Mouse (Mus musculus): Measurements from ENCODE around the gene Grm6. TPM values are rescaled to one million over a fixed set of nuclear protein-coding genes. Genes with fewer than 3 reads are reported as not detected.
A peak's percentile ranks its signal among the peaks of the same experiment; 100 is the strongest.

The Grm6 gene
- polyA plus RNA-seq, 1 experiment: 0.53 TPM

GRCm38 (mm10) chr11:50886231-50886932, 35.9 kb downstream of the Grm6 start:
- Histone ChIP-seq H3K27ac (ENCODE audit: insufficient read depth, low read depth, low read length) (no peak overlapping the region), H3K36me3 (ENCODE audit: control insufficient read depth, insufficient read depth, low read length) (no peaks in the 10 kb centered on the region), H3K4me3 (ENCODE audit: low read depth, low read length) (no peak overlapping the region), H3K27me3 (ENCODE audit: control insufficient read depth, insufficient read depth, low read length) (no peaks in the 10 kb centered on the region), H3K4me1 (ENCODE audit: control insufficient read depth, insufficient read depth, insufficient read length, low read length) (peaks cover 2% of the 10 kb centered on the region; the same call in 1 of the 2 replicates)
- 38% methylated on average over 8 of the region's 8 CpGs for WGBS
- TF ChIP-seq POLR2A (IDR thresholded peaks at IDR 0.05; ENCODE audit: low read depth, low read length) (no peak), CTCF (IDR thresholded peaks at IDR 0.05; ENCODE audit: extremely low read depth, insufficient read length, insufficient replicate concordance, low read depth, low read length) (no peak)

GRCm38 (mm10) chr11:50886933-50887293, 36.4 kb downstream of the Grm6 start:
- 17% methylated on average over 10 of the region's 10 CpGs for WGBS
- peak overlapping the region; percentile 49 for H3K4me3 ChIP-seq (ENCODE audit: low read depth, low read length)
- H3K36me3 ChIP-seq (ENCODE audit: control insufficient read depth, insufficient read depth, low read length): no peaks in the 10 kb centered on the region
- no peak overlapping the region for H3K27ac ChIP-seq (ENCODE audit: insufficient read depth, low read depth, low read length)
- no peaks in the 10 kb centered on the region for H3K27me3 ChIP-seq (ENCODE audit: control insufficient read depth, insufficient read depth, low read length)
- TF ChIP-seq CTCF (IDR thresholded peaks at IDR 0.05; ENCODE audit: extremely low read depth, insufficient read length, insufficient replicate concordance, low read depth, low read length) (no peak), POLR2A (IDR thresholded peaks at IDR 0.05; ENCODE audit: low read depth, low read length) (no peak)
- peaks cover 2% of the 10 kb centered on the region; the same call in 1 of the 2 replicates for H3K4me1 ChIP-seq (ENCODE audit: control insufficient read depth, insufficient read depth, insufficient read length, low read length)

DNA sequence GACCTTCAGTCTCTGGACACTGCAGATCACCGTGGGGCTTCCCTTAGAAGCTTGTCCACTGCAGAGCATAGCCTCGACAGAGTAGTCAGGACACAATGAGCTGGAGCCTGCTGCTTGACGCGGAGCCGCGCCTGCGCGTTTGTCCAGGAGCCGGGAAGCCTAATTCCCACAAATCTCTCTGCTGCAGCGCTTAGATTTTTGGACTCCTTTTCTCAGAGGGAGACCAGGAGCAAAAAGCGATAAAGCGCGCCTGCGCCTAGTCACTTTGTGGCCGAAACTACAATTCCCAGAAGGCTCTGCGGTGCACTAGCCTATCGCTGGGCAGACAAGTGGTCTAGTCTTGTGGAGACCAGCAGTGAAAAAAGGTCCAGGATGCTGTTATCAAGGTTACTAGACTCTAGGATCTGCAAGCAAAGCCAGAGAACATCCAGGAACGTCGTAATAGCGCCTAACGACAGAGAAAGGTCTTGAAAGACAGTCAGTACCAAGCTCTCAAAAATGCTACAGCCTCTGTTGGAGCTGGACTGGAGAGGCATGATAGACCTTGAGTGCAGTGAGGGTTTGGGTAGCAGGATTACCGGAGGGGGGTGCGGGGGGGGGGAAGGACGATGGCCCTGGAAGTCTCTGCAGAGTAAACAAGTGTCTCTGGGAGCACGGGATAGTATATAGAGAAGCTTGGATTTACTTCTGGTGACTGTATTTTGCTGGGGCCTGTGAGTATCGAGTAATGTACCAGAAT, 37.1 kb downstream of the Grm6 start, which contains the start of gene Zfp454:
Gene Zfp454, minus strand, starts transcription at position 262 of the 739 bp plus-strand sequence.
- Histone ChIP-seq H3K4me1 (ENCODE audit: control insufficient read depth, insufficient read depth, insufficient read length, low read length) (peaks cover 2% of the 10 kb centered on the region; the same call in 1 of the 2 replicates), H3K4me3 (ENCODE audit: low read depth, low read length) (peak within 1 kb of the TSS; percentile 49), H3K27me3 (ENCODE audit: control insufficient read depth, insufficient read depth, low read length) (no peaks in the 10 kb centered on the region), H3K27ac (ENCODE audit: insufficient read depth, low read depth, low read length) (no peak within 1 kb of the TSS), H3K36me3 (ENCODE audit: control insufficient read depth, insufficient read depth, low read length) (no peaks in the 10 kb centered on the region)
- TF ChIP-seq CTCF (IDR thresholded peaks at IDR 0.05; ENCODE audit: extremely low read depth, insufficient read length, insufficient replicate concordance, low read depth, low read length) (no peak), POLR2A (IDR thresholded peaks at IDR 0.05; ENCODE audit: low read depth, low read length) (no peak)
- WGBS: 7% methylated on average over 26 of the region's 26 CpGs

GRCm38 (mm10) chr11:50892441-50892840, 42.0 kb downstream of the Grm6 start:
- TF ChIP-seq POLR2A (IDR thresholded peaks at IDR 0.05; ENCODE audit: low read depth, low read length) (no peak), CTCF (IDR thresholded peaks at IDR 0.05; ENCODE audit: extremely low read depth, insufficient read length, insufficient replicate concordance, low read depth, low read length) (no peak)
- no peak overlapping the region for H3K4me3 ChIP-seq (ENCODE audit: low read depth, low read length)
- WGBS: 51% methylated on average over 2 of the region's 2 CpGs
- no peaks in the 10 kb centered on the region for H3K36me3 ChIP-seq (ENCODE audit: control insufficient read depth, insufficient read depth, low read length)
- H3K27ac ChIP-seq (ENCODE audit: insufficient read depth, low read depth, low read length): no peak overlapping the region
- no peaks in the 10 kb centered on the region for H3K4me1 ChIP-seq (ENCODE audit: control insufficient read depth, insufficient read depth, insufficient read length, low read length)
- no peaks in the 10 kb centered on the region for H3K27me3 ChIP-seq (ENCODE audit: control insufficient read depth, insufficient read depth, low read length)

GRCm38 (mm10) chr11:50897359-50897758, 46.9 kb downstream of the Grm6 start:
- Histone ChIP-seq H3K4me3 (ENCODE audit: low read depth, low read length) (no peak overlapping the region), H3K36me3 (ENCODE audit: control insufficient read depth, insufficient read depth, low read length) (0 out of 2 replicates have a peak, but pooled peaks cover 2% of the 10 kb centered on the region), H3K27me3 (ENCODE audit: control insufficient read depth, insufficient read depth, low read length) (no peaks in the 10 kb centered on the region), H3K4me1 (ENCODE audit: control insufficient read depth, insufficient read depth, insufficient read length, low read length) (no peaks in the 10 kb centered on the region), H3K27ac (ENCODE audit: insufficient read depth, low read depth, low read length) (no peak overlapping the region)
- TF ChIP-seq POLR2A (IDR thresholded peaks at IDR 0.05; ENCODE audit: low read depth, low read length) (no peak), CTCF (IDR thresholded peaks at IDR 0.05; ENCODE audit: extremely low read depth, insufficient read length, insufficient replicate concordance, low read depth, low read length) (no peak)
- 76% methylated on average over 1 of the region's 1 CpGs for WGBS

GRCm38 (mm10) chr11:50908136-50908535, 57.7 kb downstream of the Grm6 start:
- H3K4me1 ChIP-seq (ENCODE audit: control insufficient read depth, insufficient read depth, insufficient read length, low read length): no peaks in the 10 kb centered on the region
- WGBS: 88% methylated on average over 5 of the region's 5 CpGs
- TF ChIP-seq POLR2A (IDR thresholded peaks at IDR 0.05; ENCODE audit: low read depth, low read length) (no peak), CTCF (IDR thresholded peaks at IDR 0.05; ENCODE audit: extremely low read depth, insufficient read length, insufficient replicate concordance, low read depth, low read length) (no peak)

GRCm38 (mm10) chr11:50913301-50913700, 62.8 kb downstream of the Grm6 start:
- no peak overlapping the region for H3K27ac ChIP-seq (ENCODE audit: insufficient read depth, low read depth, low read length)
- 95% methylated on average over 1 of the region's 1 CpGs for WGBS
- 0 out of 2 replicates have a peak, but pooled peaks cover 3% of the 10 kb centered on the region for H3K36me3 ChIP-seq (ENCODE audit: control insufficient read depth, insufficient read depth, low read length)
- no peaks in the 10 kb centered on the region for H3K4me1 ChIP-seq (ENCODE audit: control insufficient read depth, insufficient read depth, insufficient read length, low read length)
- H3K27me3 ChIP-seq (ENCODE audit: control insufficient read depth, insufficient read depth, low read length): no peaks in the 10 kb centered on the region
- no peak overlapping the region for H3K4me3 ChIP-seq (ENCODE audit: low read depth, low read length)
- TF ChIP-seq CTCF (IDR thresholded peaks at IDR 0.05; ENCODE audit: extremely low read depth, insufficient read length, insufficient replicate concordance, low read depth, low read length): no peak
- TF ChIP-seq POLR2A (IDR thresholded peaks at IDR 0.05; ENCODE audit: low read depth, low read length): no peak

More at GRCm38 (mm10) chr11:50908136-50908535, 57.7 kb downstream of the Grm6 start:
- Histone ChIP-seq H3K4me3 (ENCODE audit: low read depth, low read length) (no peak overlapping the region), H3K36me3 (ENCODE audit: control insufficient read depth, insufficient read depth, low read length) (peaks cover 7% of the 10 kb centered on the region; the same call in 1 of the 2 replicates), H3K27ac (ENCODE audit: insufficient read depth, low read depth, low read length) (no peak overlapping the region), H3K27me3 (ENCODE audit: control insufficient read depth, insufficient read depth, low read length) (no peaks in the 10 kb centered on the region)

All from small intestine, adult 2 months (tissue).